Mouse (Mus musculus): ENCODE measurements at regions not wholly inside any gene's neighbourhood (a gene's known extent, or its start where the extent isn't known, plus 50 kb on each side); places are given as distances from the start of the nearest gene placed in this dataset.

DNA sequence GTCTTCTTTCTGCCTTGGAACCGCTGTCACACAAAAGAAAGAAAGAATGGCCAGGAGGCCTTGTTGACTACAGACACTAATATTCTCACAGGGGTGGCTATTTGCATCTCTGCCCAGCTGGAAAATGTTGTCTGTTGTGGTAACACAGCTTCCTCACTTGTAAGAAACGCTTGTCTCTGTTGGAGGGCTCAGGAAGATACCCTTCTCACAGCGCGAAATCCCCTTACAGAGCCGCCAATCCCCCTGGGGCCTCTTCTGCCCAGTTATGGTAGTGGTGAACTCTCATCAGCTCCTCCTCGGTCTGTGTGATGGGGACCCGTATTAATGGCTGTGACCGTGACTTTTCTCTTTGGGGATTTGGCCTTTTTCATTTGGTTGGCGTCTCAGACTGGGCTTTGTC, 1022.5 kb downstream of the Adgrl2 start:
- peak; percentile 34 for DNase-seq (ENCODE audit: low spot score)

- no peak for DNase-seq (ENCODE audit: low spot score)
Observed at GRCm38 (mm10) chr3:147967261-147967660, 1023.1 kb downstream of the Adgrl2 start.

DNA sequence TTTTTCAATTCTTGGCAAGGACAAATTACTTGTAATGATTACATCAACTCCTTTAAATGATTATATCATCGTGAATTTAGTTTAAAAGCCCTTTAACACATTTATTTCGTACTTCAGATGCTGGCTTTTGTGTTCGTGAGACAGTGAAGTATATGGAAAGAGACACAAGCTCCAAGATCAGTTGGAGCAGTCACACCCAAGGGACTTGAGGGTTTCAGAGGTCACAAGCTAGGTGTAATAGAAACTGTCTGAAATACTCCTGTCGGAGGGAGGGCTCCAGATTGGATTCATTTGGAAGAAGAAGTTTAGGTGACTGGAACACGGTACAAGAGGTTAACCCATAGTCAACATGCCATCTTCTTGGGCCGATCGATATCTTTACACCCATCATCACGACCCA, 1023.5 kb downstream of the Adgrl2 start:
- DNase-seq (ENCODE audit: low spot score): no peak

- DNase-seq (ENCODE audit: low spot score): no peak
Observed at GRCm38 (mm10) chr3:147966379-147966778, 1024.0 kb downstream of the Adgrl2 start.

GRCm38 (mm10) chr3:147963698-147964476, 1026.5 kb downstream of the Adgrl2 start:
- no peak for DNase-seq (ENCODE audit: low spot score)

GRCm38 (mm10) chr3:147948041-147948592, 1042.2 kb downstream of the Adgrl2 start:
- no peak for DNase-seq (ENCODE audit: low spot score)

DNA sequence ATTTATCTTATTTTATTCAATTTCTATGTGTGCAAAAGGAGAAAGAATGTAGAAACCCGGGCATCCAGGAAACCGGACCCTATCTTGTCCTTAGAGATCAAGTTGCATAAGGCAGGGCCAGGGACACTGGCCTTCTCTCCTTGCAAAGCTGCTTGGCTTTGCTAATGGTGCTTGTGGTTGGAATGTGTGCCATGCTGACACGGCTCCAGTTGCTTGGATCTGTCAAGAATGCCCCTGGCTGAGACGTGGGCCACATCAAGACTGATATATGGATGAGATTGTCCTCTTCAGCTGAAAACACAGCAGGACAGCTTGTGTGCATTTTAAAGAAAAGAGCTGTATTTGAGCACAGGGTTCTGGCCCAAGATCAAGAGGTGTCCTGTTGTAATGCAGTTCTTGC, 1047.0 kb downstream of the Adgrl2 start:
- DNase-seq (ENCODE audit: low spot score): no peak

DNA sequence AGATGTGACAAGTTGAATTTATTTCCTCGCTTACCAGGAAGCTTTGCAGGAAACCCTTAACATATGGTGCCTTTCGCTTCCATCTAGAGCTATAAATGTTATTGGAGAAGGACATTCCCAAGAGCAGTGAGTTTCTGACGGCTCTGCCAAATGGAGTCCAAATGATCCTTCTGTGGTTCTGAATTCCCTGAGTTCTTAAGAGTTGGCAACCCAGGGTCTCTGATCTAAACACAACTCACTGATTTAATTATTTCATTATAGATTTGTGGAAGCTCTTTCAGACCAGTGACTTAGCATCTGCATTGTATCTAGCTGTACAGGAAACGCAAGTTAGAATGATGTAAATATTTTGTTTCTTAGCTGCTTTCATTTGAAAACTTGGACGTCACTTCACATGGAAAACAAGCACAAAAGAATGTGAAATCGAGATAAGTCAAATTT, 1059.5 kb downstream of the Adgrl2 start:
- DNase-seq (ENCODE audit: low spot score): no peak

GRCm38 (mm10) chr3:147920181-147920580, 1068.0 kb downstream of the Ttll7 start:
- DNase-seq (ENCODE audit: low spot score): no peak

DNA sequence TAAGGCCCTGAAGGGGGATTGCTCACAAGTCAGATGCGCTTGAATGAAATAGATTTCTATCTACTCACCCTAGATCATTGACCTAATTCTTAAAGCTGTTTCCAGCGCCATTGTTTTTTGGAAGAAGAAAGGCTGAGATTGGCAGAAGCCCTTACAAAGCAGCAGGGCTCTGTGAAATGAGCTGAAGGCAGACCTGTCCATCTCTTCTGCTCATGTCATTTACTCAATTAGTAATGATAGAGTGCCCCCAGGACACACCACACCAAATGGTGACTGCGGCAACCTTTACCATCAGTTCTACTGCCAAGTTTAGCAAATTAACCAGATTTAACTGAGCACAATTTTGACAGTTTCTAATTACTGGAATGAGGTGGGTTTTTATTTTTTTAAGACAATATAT, 1067.5 kb downstream of the Ttll7 start:
- DNase-seq (ENCODE audit: low spot score): no peak

- DNase-seq (ENCODE audit: low spot score): no peak
Observed at GRCm38 (mm10) chr3:147919146-147919545, 1067.0 kb downstream of the Ttll7 start.

DNA sequence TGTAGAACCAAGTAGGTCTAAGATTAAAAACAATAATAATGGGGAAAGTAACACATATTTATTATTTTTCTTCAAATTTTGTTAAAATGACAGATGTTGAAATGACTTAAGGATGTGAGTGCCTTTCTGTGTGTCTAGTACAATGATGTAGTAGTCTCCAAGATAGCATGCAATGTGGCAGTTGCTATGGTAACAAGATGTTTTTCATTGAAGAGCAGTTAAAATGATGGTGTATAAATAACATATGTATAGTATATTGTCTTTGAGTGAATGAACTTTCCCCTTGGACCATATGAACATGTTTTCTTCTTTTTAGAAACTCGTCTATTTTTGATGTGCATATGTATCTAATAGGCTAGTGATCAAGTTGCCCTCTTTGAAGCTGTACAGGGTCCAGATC, 1044.6 kb downstream of the Ttll7 start:
- DNase-seq (ENCODE audit: low spot score): no peak

DNA sequence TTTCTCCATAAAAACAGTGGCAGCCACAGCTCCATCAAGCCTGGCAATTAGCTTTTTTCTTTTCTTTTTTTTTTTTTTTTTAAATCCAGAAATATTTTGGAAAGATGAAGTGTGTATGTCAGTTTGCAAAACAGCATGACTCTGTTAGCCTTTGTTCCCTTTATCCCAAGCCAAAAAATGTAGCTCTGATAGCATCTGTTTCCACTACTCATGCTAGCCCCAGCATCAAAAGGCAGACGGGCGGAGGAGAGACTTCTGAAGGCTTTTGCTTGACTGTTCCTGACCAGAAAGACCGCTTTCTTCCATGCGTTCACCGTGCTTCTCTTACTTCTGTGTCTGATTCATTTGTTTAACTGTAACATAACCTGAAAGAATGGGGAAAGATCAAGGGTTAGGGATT, 1039.5 kb downstream of the Ttll7 start:
- DNase-seq (ENCODE audit: low spot score): no peak

DNA sequence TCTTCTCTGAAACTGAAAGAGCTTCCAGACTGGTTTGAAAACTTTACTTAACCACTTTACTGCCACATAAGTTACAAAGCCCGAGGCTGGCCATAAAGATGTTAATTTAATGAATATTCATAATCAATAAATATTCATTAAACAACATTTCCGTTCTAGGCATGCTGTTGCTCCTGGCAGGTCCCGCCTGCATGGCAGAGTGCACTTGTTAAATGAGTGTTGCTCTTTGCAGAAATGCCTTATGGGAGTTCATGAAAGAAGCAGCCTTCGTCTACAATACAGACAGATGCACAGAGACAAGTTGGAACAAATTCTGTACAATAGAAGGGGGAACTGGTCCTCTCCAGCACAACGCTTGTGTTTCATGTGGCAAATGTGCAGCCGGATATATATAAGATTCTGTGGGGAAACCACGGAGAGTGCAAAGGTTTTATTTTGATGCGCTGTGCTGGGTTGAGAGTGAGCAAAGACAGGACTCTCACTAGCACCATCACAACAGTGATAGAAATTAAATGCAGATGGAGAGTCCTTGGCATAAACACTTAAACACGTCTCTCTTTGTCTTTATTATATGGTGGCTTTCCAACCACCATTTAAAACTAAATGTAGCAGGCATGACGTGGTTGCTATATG, 1034.2 kb downstream of the Ttll7 start:
- DNase-seq (ENCODE audit: low spot score): no peak

DNA sequence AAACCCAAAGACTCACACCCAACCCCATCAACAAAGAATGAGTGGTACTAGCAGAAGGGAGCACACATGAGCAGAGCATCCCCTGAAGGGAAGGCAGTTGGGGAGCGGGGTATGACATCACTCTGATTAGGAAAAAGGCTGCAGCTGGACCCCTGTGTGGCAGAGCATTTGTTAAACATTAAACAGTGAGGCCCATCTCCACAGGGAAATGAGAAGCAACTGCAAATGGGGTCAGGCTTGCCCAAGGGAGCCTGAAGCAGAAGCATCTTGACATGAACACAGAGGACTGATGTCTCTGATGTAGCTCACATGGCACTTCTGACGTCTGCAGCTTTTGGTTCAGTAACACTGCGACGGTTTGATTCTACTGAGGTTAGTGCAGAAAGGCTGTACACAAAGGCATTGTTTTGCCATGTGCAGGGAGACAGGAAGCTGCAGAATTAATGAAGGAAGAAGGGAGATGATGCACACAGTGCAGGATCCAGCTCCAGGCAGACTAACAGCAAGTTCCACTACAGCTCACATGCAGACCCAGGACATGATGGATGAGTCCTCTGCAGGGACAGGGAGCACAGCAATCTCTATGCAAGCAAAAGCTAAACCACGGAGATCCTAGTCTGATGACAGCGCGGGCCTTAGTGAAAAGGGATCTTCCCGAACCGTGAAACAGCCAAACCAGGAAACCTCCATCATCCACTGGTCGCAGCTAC, 1030.9 kb downstream of the Ttll7 start:
- no peak for DNase-seq (ENCODE audit: low spot score)

GRCm38 (mm10) chr3:147878690-147879089, 1026.5 kb downstream of the Ttll7 start:
- no peak for DNase-seq (ENCODE audit: low spot score)

- no peak for DNase-seq (ENCODE audit: low spot score)
Observed at GRCm38 (mm10) chr3:147868281-147868680, 1016.1 kb downstream of the Ttll7 start.

- DNase-seq (ENCODE audit: low spot score): no peak
Observed at GRCm38 (mm10) chr3:147853346-147853745, 1001.2 kb downstream of the Ttll7 start.

- no peak for DNase-seq (ENCODE audit: low spot score)
Observed at GRCm38 (mm10) chr3:147852830-147853229, 1000.7 kb downstream of the Ttll7 start.

- DNase-seq (ENCODE audit: low spot score): no peak
Observed at GRCm38 (mm10) chr3:147841357-147841756, 989.2 kb downstream of the Ttll7 start.

GRCm38 (mm10) chr3:147838816-147839215, 986.6 kb downstream of the Ttll7 start:
- no peak for DNase-seq (ENCODE audit: low spot score)

GRCm38 (mm10) chr3:147835716-147836115, 983.5 kb downstream of the Ttll7 start:
- no peak for DNase-seq (ENCODE audit: low spot score)

DNA sequence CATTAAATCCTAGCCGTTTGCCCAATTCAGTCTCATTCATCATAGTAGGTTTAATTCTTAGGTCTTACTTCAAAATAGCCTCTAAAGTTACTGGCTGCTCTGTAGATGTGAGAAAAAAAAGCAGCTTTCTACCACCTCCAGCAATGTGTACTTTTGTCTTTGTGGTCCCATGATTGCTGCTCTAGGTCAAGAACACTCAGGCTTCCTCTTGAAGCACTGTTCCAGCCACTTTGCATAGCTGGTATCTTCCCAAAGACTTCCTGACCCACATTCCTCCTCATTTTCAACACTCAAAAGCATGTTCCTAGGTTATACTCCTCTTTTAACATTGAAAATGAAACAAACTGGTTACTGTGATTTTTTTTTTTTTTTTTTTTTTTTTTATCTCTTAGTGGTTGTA, 973.2 kb downstream of the Ttll7 start:
- DNase-seq (ENCODE audit: low spot score): no peak
